Mouse (Mus musculus) CH12.LX (cell line): ENCODE measurements at regions not wholly inside any gene's neighbourhood (a gene's known extent, or its start where the extent isn't known, plus 50 kb on each side); places are given as distances from the start of the nearest gene placed in this dataset.

Experiments
- KAT2A ChIP-seq: IDR thresholded peaks from 2 replicates; pipeline ENCODE4 v1.6.1; 2012; ENCODE audit warnings: low read length, improper control_type of control experiment, inconsistent platforms; ENCODE audit not compliant: insufficient replicate concordance
- MAZ ChIP-seq: IDR thresholded peaks from 2 replicates; pipeline ENCODE4 v1.6.1; 2012; ENCODE audit warnings: low read depth, mild to moderate bottlenecking, inconsistent platforms, low read length, improper control_type of control experiment, moderate library complexity
- ZC3H11A ChIP-seq: IDR thresholded peaks from 2 replicates; pipeline ENCODE4 v1.6.1; 2012; ENCODE audit warnings: low read depth, mild to moderate bottlenecking, inconsistent platforms, low read length, improper control_type of control experiment

- TF ChIP-seq ZC3H11A (no peak), MAZ (no peak), KAT2A (no peak)
These were observed 890.4 kb upstream of the Gm7489 start for GRCm38 (mm10) chr15:52994351-52994750.
